Mouse (Mus musculus) limb, embryonic 13.5 days (tissue): ENCODE data around the gene Myo16. TPM values are rescaled to one million over a fixed set of nuclear protein-coding genes. Genes with fewer than 3 reads are reported as not detected.

Experiments
- ATAC-seq: fragments of 200-750 bp; cut with Nextera tagmentation; 2 replicates; pipeline ENCODE4 v1.8.0; 2017; ENCODE audit warnings: low read depth, moderate number of reproducible peaks, moderate TSS enrichment; ENCODE audit not compliant: low FRiP score
- H3K27ac ChIP-seq: fragments of 300-500 bp; sonication (generic); 2 replicates; pipeline ENCODE4 v1.5.1; 2015; ENCODE audit warnings: inconsistent platforms, mild to moderate bottlenecking, moderate library complexity
- H3K27me3 ChIP-seq: fragments of 300-500 bp; sonication (generic); 2 replicates; pipeline ENCODE4 v1.6.1; 2015; ENCODE audit warnings: mild to moderate bottlenecking, inconsistent platforms
- H3K36me3 ChIP-seq: fragments of 300-500 bp; sonication (generic); 2 replicates; pipeline ENCODE4 v1.6.1; 2015; ENCODE audit warnings: inconsistent platforms, mild to moderate bottlenecking, moderate library complexity
- H3K4me1 ChIP-seq: fragments of 300-500 bp; sonication (generic); 2 replicates; pipeline ENCODE4 v1.6.1; 2015; ENCODE audit warnings: inconsistent platforms
- H3K4me2 ChIP-seq: fragments of 300-500 bp; sonication (generic); replicated peaks from 2 replicates; pipeline ENCODE4 v1.6.1; 2015; ENCODE audit warnings: inconsistent platforms, mild to moderate bottlenecking, moderate library complexity
- H3K4me3 ChIP-seq: fragments of 300-500 bp; sonication (generic); 2 replicates; pipeline ENCODE4 v1.5.1; 2015; ENCODE audit warnings: moderate library complexity, mild to moderate bottlenecking, inconsistent platforms
- H3K9ac ChIP-seq: fragments of 300-500 bp; sonication (generic); 2 replicates; pipeline ENCODE4 v1.6.1; 2015; ENCODE audit warnings: mild to moderate bottlenecking, inconsistent platforms
- H3K9me3 ChIP-seq: fragments of 300-500 bp; sonication (generic); 2 replicates; pipeline ENCODE4 v1.6.1; 2016; ENCODE audit warnings: inconsistent platforms
- WGBS: fragments of 180-500 bp; shearing (Covaris S2); methylation state at CpG from one replicate; pipeline ENCODE4 v1.1.7; 2015; 5-methylcytosine and 5-hydroxymethylcytosine counted together
- polyA plus RNA-seq: library from polyadenylated mRNA; unstranded; fragments of >200 nt; fragmentation: Nextera tagmentation; extraction: Ambion mirVana; gene quantifications from 2 replicates; pipeline ENCODE4 v1.2.1, GENCODE M21; 2015

Myo16 gene
- polyA plus RNA-seq, 1 experiment from 2014 or later, result 0.70 TPM

DNA sequence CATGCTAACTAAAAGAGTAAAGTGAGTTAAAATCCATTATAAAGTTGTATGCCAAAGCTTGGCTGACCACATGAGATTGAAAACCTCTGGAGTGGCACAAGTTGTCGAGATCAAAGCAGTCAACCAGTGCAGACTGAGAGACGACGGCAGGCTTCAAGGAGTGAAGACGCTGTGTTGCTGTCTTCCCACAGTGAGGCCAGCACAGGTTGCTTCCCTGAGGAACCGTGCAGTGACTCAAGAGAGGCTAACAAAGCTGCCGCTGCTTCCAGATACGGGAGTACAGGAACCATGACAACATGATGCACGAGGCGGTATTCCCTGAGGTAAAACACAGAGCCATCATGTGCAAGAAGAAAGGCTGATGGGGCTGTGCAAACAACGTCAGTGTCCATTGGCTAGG is 158.6 kb downstream of the Myo16 start:
- no peak for ATAC-seq
- Histone ChIP-seq H3K9me3 (no peaks in the 10 kb centered on the region), H3K4me2 (no peak overlapping the region), H3K36me3 (no peaks in the 10 kb centered on the region), H3K27ac (no peak overlapping the region), H3K4me1 (no peaks in the 10 kb centered on the region; the same call in 1 of the 2 replicates), H3K9ac (no peak overlapping the region), H3K27me3 (no peaks in the 10 kb centered on the region), H3K4me3 (no peak overlapping the region)
- WGBS, result 73% methylated on average over 10 of the region's 10 CpGs

DNA sequence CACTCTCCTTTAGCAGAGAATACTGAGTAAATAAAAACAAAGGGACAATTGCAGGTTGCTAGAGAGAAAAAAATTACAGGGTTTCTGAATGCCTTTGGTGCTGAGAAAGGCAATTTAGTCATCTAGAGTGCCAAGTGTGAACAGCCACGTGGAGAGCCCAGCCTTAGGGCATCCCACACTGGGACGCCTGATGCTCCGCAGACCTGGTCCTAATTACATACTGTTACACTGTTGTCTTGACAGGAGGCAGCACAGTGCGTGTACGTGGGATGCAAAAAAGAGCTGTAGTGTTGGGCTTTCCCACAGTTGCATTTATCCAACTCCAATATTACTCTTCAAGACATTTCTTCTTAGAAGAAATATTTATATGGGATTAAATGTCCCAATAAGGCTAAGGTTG is 162.5 kb downstream of the Myo16 start:
- 18% methylated on average over 5 of the region's 5 CpGs for WGBS
- H3K4me3 ChIP-seq, result no peak overlapping the region
- no peaks in the 10 kb centered on the region for H3K4me1 ChIP-seq
- ATAC-seq, result no peak
- no peaks in the 10 kb centered on the region for H3K36me3 ChIP-seq
- H3K9me3 ChIP-seq, result no peaks in the 10 kb centered on the region
- H3K4me2 ChIP-seq, result no peak overlapping the region
- H3K9ac ChIP-seq, result no peak overlapping the region
- H3K27ac ChIP-seq, result no peak overlapping the region
- no peaks in the 10 kb centered on the region for H3K27me3 ChIP-seq

DNA sequence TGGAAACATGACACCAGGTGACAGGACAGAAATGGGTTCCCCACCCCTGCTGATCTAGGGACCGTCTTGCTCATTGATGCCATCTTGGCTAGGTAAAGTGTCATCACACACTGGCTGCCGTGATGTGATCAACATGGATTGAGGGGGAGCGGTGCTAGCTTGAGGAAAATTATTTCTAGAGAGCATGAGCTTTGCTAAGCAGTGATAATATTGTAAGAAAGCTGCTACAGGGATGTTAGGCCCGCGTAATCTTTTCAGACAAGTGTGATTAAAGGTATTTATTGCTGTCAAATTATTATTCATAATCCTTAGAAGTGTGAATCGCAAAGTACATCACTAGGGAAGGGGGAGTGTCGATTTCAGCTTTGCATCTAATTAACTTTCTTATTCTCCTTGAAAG is 164.4 kb downstream of the Myo16 start:
- H3K9ac ChIP-seq, result no peak overlapping the region
- H3K4me2 ChIP-seq, result no peak overlapping the region
- no peaks in the 10 kb centered on the region for H3K36me3 ChIP-seq
- H3K4me1 ChIP-seq, result no peaks in the 10 kb centered on the region
- no peaks in the 10 kb centered on the region for H3K9me3 ChIP-seq
- no peak overlapping the region for H3K4me3 ChIP-seq
- no peaks in the 10 kb centered on the region for H3K27me3 ChIP-seq
- 82% methylated on average over 7 of the region's 7 CpGs for WGBS
- H3K27ac ChIP-seq, result no peak overlapping the region
- ATAC-seq, result no peak

DNA sequence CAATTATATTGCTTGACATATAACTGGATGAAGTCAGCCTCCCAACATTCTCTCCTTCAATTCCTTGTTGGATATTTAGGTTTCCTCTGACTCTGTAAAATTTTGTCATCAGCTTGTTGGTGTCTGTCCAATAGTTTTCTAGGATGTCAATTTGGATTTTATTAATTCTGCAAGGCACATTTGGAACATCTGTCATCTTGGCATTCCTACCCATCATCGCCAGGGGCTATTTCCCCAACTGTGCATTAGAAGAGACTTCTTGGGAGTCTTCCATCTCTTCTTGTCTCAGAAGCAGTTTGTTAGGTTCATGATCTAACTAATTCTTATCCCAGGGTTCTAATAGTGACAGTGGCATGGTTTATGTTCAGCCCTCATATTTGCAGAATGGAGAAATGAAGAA is 196.7 kb downstream of the Myo16 start:
- Histone ChIP-seq H3K36me3 (no peaks in the 10 kb centered on the region), H3K9ac (no peak overlapping the region), H3K27me3 (peaks cover 17% of the 10 kb centered on the region), H3K4me1 (peaks cover 5% of the 10 kb centered on the region; the same call in 1 of the 2 replicates), H3K4me3 (no peak overlapping the region), H3K4me2 (no peak overlapping the region), H3K27ac (no peak overlapping the region), H3K9me3 (peaks cover 10% of the 10 kb centered on the region)
- 91% methylated on average over 1 of the region's 1 CpGs for WGBS
- ATAC-seq, result no peak

DNA sequence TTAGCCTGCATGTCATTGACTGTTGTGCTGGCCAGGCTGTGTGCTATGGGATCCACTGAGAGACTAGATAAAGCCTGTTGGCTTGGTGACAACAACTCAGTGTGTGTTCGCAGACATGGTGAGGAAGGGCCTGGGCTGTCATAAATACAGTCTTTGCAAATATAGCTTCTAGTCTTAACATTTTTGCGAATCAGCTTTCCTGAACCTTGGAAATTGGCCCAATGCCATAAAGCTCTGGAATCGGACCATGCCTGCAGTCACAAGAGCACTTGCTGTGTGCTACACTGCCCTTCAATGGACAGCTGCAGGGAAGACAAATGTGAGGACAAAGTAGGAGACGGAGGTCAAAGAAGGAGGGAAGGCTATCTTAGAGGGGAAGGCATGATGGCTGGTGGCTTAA is 205.0 kb downstream of the Myo16 start:
- no peaks in the 10 kb centered on the region for H3K36me3 ChIP-seq
- no peak overlapping the region for H3K9ac ChIP-seq
- ATAC-seq, result peak; percentile 54; the same call in 1 of the 2 replicates
- H3K9me3 ChIP-seq, result no peaks in the 10 kb centered on the region; the same call in 1 of the 2 replicates
- H3K4me1 ChIP-seq, result peaks cover 5% of the 10 kb centered on the region
- 81% methylated on average over 4 of the region's 4 CpGs for WGBS
- H3K27ac ChIP-seq, result no peak overlapping the region
- peaks cover 32% of the 10 kb centered on the region for H3K27me3 ChIP-seq
- no peak overlapping the region for H3K4me2 ChIP-seq
- no peak overlapping the region for H3K4me3 ChIP-seq

DNA sequence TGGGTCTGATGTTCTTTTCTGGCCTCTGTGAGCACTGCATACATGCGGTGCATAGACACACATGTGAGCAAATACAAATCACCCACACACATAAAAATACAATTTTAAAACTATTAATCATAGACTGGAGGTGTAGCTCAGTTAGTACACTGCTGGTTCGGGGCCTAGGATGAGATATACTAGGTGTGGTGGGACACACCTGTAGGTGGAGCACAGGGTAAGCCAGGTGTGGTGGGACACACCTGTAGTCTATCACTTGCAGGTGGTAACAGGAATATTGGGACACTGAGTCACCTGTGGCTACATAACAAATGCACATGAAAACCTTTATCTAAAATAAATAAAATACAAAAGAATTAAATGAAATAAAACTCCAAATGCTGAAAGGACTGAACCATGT is 209.2 kb downstream of the Myo16 start:
- 84% methylated on average over 2 of the region's 2 CpGs for WGBS
- Histone ChIP-seq H3K4me2 (no peak overlapping the region), H3K9me3 (no peaks in the 10 kb centered on the region; the same call in 1 of the 2 replicates), H3K4me1 (peaks cover 9% of the 10 kb centered on the region), H3K27me3 (peaks cover 32% of the 10 kb centered on the region), H3K36me3 (no peaks in the 10 kb centered on the region), H3K9ac (no peak overlapping the region), H3K27ac (no peak overlapping the region), H3K4me3 (no peak overlapping the region)
- no peak for ATAC-seq

DNA sequence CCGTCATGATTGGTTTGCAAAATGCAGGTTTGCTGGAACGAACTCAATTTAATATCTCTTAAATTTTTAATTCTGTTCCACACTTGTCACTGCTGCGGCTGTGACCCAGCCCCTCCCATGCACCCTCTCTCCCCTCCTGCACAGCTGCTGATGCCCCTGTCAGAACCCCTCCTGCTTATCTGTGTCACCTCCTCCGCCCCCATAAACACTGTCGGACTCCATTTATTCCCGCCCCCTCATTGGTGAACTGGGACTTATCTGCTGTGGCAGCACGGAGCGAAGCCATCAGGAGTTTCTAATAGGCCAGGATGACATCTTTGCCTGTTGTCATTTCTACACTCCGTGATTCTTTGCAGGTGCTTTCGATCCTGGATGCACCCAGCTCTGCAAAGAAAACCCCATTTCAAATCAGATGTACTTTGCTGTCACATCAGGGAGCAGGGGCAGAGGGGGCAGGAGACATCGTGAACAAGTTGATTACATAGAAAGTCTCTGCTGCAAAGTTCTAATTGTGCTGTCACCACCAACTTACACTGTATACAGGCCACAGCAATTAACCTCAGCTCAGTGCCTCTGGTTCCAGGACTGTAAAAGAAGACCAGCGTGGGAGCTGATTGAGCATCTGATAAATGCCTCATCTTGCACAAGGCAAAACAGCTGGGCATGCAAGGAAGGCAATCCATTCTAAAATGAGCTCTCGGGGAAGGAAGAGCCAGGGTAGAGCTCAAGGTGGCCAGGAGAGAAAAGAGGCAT is 210.1 kb downstream of the Myo16 start:
- Histone ChIP-seq H3K36me3 (no peaks in the 10 kb centered on the region), H3K4me2 (no peak overlapping the region), H3K27me3 (peaks cover 32% of the 10 kb centered on the region), H3K4me3 (no peak overlapping the region), H3K27ac (no peak overlapping the region), H3K9me3 (no peaks in the 10 kb centered on the region), H3K4me1 (peaks cover 9% of the 10 kb centered on the region), H3K9ac (no peak overlapping the region)
- WGBS, result 49% methylated on average over 13 of the region's 13 CpGs
- ATAC-seq, result no peak

DNA sequence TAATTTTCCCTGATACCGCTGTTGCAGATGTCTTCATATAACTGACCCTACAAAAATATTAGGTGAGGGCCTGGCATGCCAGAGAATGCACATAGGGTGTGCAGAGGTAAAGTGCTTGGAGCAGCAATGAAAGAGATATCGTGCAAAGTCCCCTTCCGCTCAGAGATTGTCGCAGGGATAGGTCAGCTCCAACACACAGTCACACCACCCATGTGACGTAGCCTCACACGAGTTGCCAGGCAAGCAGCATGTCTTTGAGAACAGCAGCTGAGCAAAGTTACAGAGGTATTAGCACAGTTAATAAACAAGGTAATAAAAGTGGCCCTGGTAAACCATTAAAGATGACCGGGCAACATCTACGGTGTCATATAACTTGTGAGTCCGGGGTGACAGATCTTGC is 212.4 kb downstream of the Myo16 start:
- Histone ChIP-seq H3K4me2 (no peak overlapping the region), H3K4me3 (no peak overlapping the region), H3K36me3 (no peaks in the 10 kb centered on the region), H3K9me3 (no peaks in the 10 kb centered on the region), H3K9ac (no peak overlapping the region), H3K27me3 (peaks cover 32% of the 10 kb centered on the region), H3K4me1 (peaks cover 8% of the 10 kb centered on the region), H3K27ac (no peak overlapping the region)
- 41% methylated on average over 9 of the region's 9 CpGs for WGBS
- ATAC-seq, result no peak

DNA sequence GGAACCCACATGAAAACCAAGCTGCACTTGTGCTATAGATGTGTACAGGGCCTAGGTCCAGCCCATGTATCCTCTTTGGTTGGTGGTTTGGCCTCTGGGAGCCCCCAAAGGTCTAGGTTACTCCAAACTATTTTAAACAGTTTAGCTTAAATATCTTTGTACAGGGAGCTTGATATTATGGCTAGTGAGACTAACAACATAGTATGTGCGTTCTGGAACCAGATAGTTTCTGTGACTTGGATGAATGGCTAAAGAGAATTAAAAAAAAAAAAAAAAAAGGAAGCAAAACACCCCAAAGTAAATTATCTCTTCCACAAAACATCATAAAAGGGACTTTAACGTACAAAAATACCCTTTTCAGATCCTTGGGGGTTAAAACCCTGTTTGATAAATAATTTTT is 218.9 kb downstream of the Myo16 start:
- Histone ChIP-seq H3K36me3 (no peaks in the 10 kb centered on the region), H3K27ac (no peak overlapping the region), H3K27me3 (peaks cover 12% of the 10 kb centered on the region; the same call in 1 of the 2 replicates), H3K9ac (no peak overlapping the region), H3K4me1 (0 out of 2 replicates have a peak, but pooled peaks cover 2% of the 10 kb centered on the region), H3K4me2 (no peak overlapping the region), H3K4me3 (no peak overlapping the region), H3K9me3 (no peaks in the 10 kb centered on the region)
- no peak for ATAC-seq
- 83% methylated on average over 2 of the region's 2 CpGs for WGBS

DNA sequence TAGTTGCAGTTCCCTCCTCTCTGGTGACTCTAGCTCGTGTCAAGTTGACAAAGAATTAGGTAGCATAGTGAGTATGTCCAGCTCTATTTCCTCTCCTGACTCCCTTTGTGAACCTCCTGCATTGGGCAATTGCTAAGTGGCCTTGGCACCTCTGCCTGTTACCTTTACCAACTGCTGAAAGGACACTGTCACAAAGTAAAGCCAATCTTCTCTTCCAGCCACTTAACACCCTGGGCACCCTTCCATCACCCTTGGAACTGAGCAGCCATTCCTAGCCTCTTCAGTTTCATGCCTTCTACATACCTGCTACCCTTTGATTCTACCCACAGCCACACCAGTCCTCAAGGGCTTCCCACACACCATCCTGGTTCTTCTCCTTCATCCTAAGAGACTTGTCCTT is 233.4 kb downstream of the Myo16 start:
- H3K4me2 ChIP-seq, result no peak overlapping the region
- no peak overlapping the region for H3K9ac ChIP-seq
- no peak overlapping the region for H3K27ac ChIP-seq
- 54% methylated on average over 1 of the region's 1 CpGs for WGBS
- 0 out of 2 replicates have a peak, but pooled peaks cover 4% of the 10 kb centered on the region for H3K27me3 ChIP-seq
- H3K4me1 ChIP-seq, result no peaks in the 10 kb centered on the region
- H3K4me3 ChIP-seq, result no peak overlapping the region
- no peaks in the 10 kb centered on the region for H3K9me3 ChIP-seq
- ATAC-seq, result no peak
- H3K36me3 ChIP-seq, result no peaks in the 10 kb centered on the region

DNA sequence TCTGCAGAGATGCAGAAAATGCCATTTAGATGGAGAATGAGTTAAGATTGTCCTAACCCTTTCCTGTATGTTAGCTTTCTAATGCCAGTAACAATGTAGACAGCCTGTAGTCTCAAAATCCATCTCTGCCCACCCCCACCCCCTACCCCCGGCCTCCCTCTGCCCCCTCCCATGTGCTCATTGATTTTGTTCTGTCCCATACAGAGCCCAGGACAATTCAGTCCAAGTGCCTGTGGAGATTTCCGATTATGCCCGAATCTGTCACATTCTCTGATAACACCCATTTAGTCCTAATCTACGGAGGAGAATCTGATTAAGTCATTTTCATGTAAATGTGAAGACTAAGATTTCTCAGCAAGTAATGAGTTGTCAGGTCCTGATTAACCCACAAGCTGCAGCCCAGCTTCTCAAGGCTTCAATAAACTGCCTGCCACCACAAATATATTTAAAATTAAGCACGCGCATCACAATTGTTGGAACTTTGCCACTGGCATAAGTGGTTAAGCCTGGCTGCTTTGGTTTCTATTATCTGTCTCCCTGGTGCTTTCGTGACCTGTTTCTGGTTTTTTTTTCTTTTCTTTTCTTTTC is 237.5 kb downstream of the Myo16 start:
- no peak overlapping the region for H3K4me3 ChIP-seq
- WGBS, result 81% methylated on average over 7 of the region's 7 CpGs
- no peak overlapping the region for H3K4me2 ChIP-seq
- no peaks in the 10 kb centered on the region for H3K9me3 ChIP-seq
- H3K4me1 ChIP-seq, result no peaks in the 10 kb centered on the region
- H3K27me3 ChIP-seq, result peaks cover 9% of the 10 kb centered on the region; the same call in 1 of the 2 replicates
- H3K9ac ChIP-seq, result no peak overlapping the region
- H3K36me3 ChIP-seq, result no peaks in the 10 kb centered on the region
- H3K27ac ChIP-seq, result no peak overlapping the region
- ATAC-seq, result no peak

DNA sequence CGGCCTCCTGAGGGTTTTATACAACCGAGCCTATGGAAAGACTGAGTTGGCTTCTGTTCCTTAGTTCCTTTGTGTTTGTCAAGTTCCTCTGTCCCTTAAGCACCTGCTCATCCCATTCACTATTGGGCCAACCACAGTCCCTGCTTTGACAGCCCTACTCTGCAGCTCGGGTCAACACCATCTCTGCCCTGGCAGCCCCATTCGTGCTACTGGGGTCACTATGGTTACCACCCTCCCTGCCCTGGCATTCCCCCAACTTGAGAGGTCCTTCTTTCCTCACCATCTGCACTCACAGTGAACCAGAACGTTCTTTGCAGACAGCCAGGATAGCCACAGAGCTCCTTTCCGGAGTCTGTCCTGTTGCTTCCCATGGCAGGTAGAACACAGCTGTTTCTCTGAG is 238.2 kb downstream of the Myo16 start:
- Histone ChIP-seq H3K27me3 (peaks cover 9% of the 10 kb centered on the region; the same call in 1 of the 2 replicates), H3K4me3 (no peak overlapping the region), H3K27ac (no peak overlapping the region), H3K4me2 (no peak overlapping the region), H3K36me3 (no peaks in the 10 kb centered on the region), H3K9me3 (no peaks in the 10 kb centered on the region), H3K4me1 (no peaks in the 10 kb centered on the region), H3K9ac (no peak overlapping the region)
- 71% methylated on average over 6 of the region's 6 CpGs for WGBS
- ATAC-seq, result no peak
